Mouse (Mus musculus) heart, adult 10 weeks (tissue): Measurements from ENCODE around the gene Midn. TPM values are rescaled to one million over a fixed set of nuclear protein-coding genes. Genes with fewer than 3 reads are reported as not detected.

ENCODE experiments used
- polyA plus RNA-seq: library from polyadenylated mRNA; stranded (reverse); fragments of 350-450 nt; fragmentation: Illumina TruSeq; extraction: RNeasy Lipid Tissue Mini Kit (QIAGEN cat#74804); gene quantifications from one replicate; pipeline ENCODE4 v1.2.3, GENCODE M21; 2014; ENCODE audit warnings: low read depth, low replicate concordance

Gene Midn
- 39.3 TPM for polyA plus RNA-seq

GRCm38 (mm10) chr10:80147719-80148601 is at the start of gene Midn:
Midn (plus strand) TSS chr10:80148272.

GRCm38 (mm10) chr10:80105460-80105859 is 42.6 kb upstream of the Midn start, which contains the start of gene Sbno2:
Sbno2 (minus strand) TSS chr10:80105571.

DNA sequence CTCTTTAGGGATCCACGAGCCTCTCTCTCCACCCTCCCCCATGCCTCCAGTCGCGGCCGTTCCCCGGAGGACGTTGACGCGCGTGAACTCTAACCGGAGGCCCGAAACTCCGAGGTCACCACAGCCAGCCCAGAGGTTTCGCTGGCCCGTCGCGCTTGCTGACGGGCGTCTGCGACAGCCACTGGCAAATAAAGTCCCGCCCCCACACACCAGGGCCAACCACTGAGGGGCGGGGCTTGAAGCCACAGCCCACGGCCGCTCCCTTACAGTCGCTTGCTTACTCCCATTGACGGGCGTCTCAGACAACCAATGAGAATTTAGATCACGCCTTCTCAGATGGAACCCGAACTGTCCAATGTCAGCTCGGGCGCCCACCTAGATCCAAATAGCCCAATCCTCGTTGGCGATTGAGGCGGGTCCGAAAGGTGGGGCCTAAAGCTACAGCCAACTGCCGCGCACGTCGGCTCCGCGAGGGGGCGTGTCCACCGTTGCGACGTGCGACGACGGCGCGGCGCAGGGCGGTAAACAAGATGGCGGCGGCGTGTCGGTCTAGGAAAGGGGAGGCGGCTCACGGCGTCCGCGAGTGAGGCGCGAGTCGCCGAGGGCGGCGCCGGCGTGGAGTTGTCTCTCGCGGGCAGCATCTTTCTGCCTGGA is 32.7 kb upstream of the Midn start, which contains the start of gene Stk11:
Gene Stk11, plus strand, starts transcription at position 514 of the 654 bp plus-strand sequence.

DNA sequence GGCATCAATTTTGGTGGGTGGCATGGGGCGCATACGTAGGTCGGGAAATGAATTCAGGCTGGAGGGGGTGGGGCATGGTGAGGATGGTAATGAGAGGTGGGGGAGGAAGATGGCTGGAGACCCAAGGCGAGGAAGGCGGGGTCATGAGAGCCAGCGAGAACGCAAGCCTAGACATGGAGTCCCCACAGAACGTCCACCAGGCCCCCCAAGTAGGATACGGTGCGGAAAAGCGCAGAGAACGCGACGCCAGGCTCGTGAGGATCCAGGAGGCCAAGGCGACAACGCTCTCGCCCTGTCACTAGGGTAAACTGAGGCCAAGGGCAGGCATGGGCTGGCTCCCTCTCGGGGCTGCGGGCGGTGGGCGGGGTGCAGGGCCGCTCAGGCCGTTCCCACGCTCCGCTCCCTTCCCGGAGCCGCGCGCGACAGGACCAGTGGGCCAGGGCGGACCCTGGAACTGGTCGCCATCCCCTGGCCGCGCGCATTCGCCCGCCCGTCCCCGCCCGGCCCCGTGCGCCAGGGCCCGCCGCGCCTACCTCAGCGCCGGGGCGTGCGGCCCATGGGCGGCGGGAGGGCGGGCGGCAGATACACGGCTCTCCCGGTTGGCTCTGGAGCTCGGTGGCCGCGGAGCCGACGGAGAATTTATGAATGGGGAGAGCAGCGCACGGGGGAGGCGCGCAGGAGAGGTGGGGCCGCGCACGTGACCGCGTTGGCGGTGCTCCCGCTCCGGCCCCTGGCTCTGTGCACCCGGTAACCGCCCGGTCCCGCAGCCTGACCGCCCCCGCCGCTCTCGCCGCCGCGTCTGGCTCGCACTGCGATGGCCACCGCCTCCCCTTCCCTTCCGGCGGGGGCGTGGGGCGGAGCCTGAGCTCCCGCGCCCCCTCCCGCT is 9.3 kb upstream of the Midn start, which contains the start of gene Atp5d:
Gene Atp5d, plus strand, starts transcription at position 80 of the 886 bp plus-strand sequence.

DNA sequence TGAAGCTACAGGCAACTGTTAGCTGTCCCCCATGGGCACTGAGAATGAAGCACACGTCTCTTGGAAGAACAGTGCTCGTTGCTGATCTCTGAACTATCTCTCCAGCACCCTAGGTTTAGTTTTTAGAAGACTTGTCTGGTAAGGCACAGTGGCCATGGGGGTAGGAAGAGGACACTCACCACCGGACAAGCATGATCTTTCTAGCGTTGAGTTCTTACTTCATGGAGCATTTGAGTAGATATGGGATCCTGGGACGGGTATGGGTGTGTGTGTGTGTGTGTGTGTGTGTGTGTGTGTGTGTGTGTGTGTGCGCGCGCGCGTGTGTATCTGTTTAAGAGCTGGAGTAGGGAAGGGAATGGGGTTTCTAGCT is 7.4 kb upstream of the Midn start, which contains the start of gene Cbarp:
Gene Cbarp, minus strand, starts transcription at position 170 of the 370 bp plus-strand sequence.

GRCm38 (mm10) chr10:80165392-80166128 is 17.5 kb downstream of the Midn start, which contains the start of gene Cirbp:
Cirbp (plus strand) TSS chr10:80165985.

DNA sequence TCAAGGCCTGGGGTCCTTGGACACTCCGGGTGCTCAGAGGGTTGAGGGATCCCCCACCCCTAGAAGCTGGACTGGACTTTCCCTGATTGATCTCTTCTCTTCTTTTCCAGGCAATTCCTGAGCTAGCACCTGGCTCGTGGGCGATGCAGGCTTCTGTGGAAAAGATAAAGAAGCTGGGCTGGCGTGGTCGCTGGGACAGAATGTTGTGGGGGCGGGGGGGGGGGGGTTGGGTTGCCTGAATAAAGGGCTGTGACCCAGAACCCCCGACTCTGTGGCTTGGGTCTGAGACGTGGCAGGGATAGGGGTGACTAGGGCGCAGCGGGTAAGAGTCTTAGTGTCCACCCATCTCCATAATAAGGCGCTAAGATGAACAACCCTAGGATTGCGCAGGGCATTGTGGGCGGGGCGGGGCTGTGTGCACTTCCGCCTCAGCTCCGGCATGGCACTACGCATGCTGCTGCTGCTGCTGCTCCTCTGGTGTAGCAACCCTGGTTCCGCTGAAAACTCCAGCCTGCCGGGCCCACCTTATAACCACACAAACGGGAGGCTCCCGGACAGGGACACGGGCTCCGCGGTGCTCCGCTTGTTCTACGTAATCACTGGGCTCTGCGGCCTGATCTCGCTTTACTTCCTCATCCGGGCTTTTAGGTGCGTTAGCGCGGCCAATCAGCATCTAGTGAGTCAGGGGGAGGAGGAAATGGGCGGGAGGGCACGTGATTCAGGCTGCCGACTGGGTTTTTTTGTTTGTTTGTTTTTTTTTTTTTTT is 24.6 kb downstream of the Midn start, which contains the start of gene 1600002K03Rik:
Gene 1600002K03Rik, plus strand, starts transcription at position 418 of the 766 bp plus-strand sequence.

GRCm38 (mm10) chr10:80179068-80180051 is 31.3 kb downstream of the Midn start, which contains the start of gene Efna2:
Efna2 (plus strand) TSS chr10:80179482.

Other genes starting within 250 kb of the Midn start
- 25.5 TPM for gene Med16, start 239.3 kb upstream of the Midn start, polyA plus RNA-seq
- not detected for gene Gm26602, start 237.4 kb upstream of the Midn start, polyA plus RNA-seq
- 0.55 TPM for gene Kiss1r, start 231.3 kb upstream of the Midn start, polyA plus RNA-seq
- gene R3hdm4, start 227.1 kb upstream of the Midn start, polyA plus RNA-seq, result 70.4 TPM
- gene Arid3a, start 221.2 kb upstream of the Midn start, polyA plus RNA-seq, result 1.1 TPM
- 21.5 TPM for gene Wdr18, start 188.1 kb upstream of the Midn start, polyA plus RNA-seq
- gene Grin3b, start 177.6 kb upstream of the Midn start, polyA plus RNA-seq, result 0.18 TPM
- 104 TPM for gene Tmem259, start 163.9 kb upstream of the Midn start, polyA plus RNA-seq
- gene Cnn2, start 159.7 kb upstream of the Midn start, polyA plus RNA-seq, result 40.1 TPM
- 7.2 TPM for gene Abca7, start 151.8 kb upstream of the Midn start, polyA plus RNA-seq
- gene Arhgap45, start 131.6 kb upstream of the Midn start, polyA plus RNA-seq, result 5.2 TPM
- gene Polr2e, start 108.5 kb upstream of the Midn start, polyA plus RNA-seq, result 122 TPM
- 933 TPM for gene Gpx4, start 101.1 kb upstream of the Midn start, polyA plus RNA-seq
- 10.9 TPM for gene Sbno2, start 42.7 kb upstream of the Midn start, polyA plus RNA-seq
- 137 TPM for gene Stk11, start 32.5 kb upstream of the Midn start, polyA plus RNA-seq
- 1,104 TPM for gene Atp5d, start 9.6 kb upstream of the Midn start, polyA plus RNA-seq
- 2.6 TPM for gene Cbarp, start 7.4 kb upstream of the Midn start, polyA plus RNA-seq
- gene Cirbp, start 17.7 kb downstream of the Midn start, polyA plus RNA-seq, result 89.8 TPM
- gene 1600002K03Rik, start 24.7 kb downstream of the Midn start, polyA plus RNA-seq, result 13.6 TPM
- 1.8 TPM for gene Efna2, start 31.2 kb downstream of the Midn start, polyA plus RNA-seq
- 21.1 TPM for gene Mum1, start 78.2 kb downstream of the Midn start, polyA plus RNA-seq
- 842 TPM for gene Ndufs7, start 100.8 kb downstream of the Midn start, polyA plus RNA-seq
- gene Gamt, start 112.7 kb downstream of the Midn start, polyA plus RNA-seq, result 7.7 TPM
- 49.3 TPM for gene Dazap1, start 113.2 kb downstream of the Midn start, polyA plus RNA-seq
- 1,202 TPM for gene Rps15, start 144.2 kb downstream of the Midn start, polyA plus RNA-seq
- 2.0 TPM for gene Apc2, start 147.7 kb downstream of the Midn start, polyA plus RNA-seq
- 22.7 TPM for gene 2310011J03Rik, start 172.3 kb downstream of the Midn start, polyA plus RNA-seq
- 2.2 TPM for gene Pcsk4, start 181.2 kb downstream of the Midn start, polyA plus RNA-seq
- 3.4 TPM for gene Reep6, start 181.7 kb downstream of the Midn start, polyA plus RNA-seq
- gene Adamtsl5, start 200.1 kb downstream of the Midn start, polyA plus RNA-seq, result 64.4 TPM
- gene Plk5, start 208.2 kb downstream of the Midn start, polyA plus RNA-seq, result 3.1 TPM
- 6.2 TPM for gene Mex3d, start 239.4 kb downstream of the Midn start, polyA plus RNA-seq